Mouse (Mus musculus) embryonic facial prominence, embryonic 12.5 days (tissue): ENCODE results near the gene Cd300lf. TPM values are rescaled to one million over a fixed set of nuclear protein-coding genes. Genes with fewer than 3 reads are reported as not detected.

Source experiments
- ATAC-seq: fragments of 200-750 bp; cut with Nextera tagmentation; 2 replicates; pipeline ENCODE4 v1.8.0; 2017; ENCODE audit not compliant: insufficient number of reproducible peaks, insufficient read depth, low FRiP score, low TSS enrichment
- H3K27ac ChIP-seq: fragments of 300-500 bp; sonication (generic); 2 replicates; pipeline ENCODE4 v1.5.1; 2016; ENCODE audit warnings: mild to moderate bottlenecking
- H3K27me3 ChIP-seq: fragments of 300-500 bp; sonication (generic); 2 replicates; pipeline ENCODE4 v1.6.1; 2016; ENCODE audit warnings: mild to moderate bottlenecking, moderate library complexity
- H3K36me3 ChIP-seq: fragments of 300-500 bp; sonication (generic); 2 replicates; pipeline ENCODE4 v1.6.1; 2016; ENCODE audit warnings: mild to moderate bottlenecking
- H3K4me1 ChIP-seq: fragments of 300-500 bp; sonication (generic); 2 replicates; pipeline ENCODE4 v1.6.1; 2016
- H3K4me2 ChIP-seq: fragments of 300-500 bp; sonication (generic); replicated peaks from 2 replicates; pipeline ENCODE4 v1.6.1; 2016; ENCODE audit warnings: mild to moderate bottlenecking, moderate library complexity
- H3K4me3 ChIP-seq: fragments of 300-500 bp; sonication (generic); 2 replicates; pipeline ENCODE4 v1.5.1; 2016; ENCODE audit warnings: mild to moderate bottlenecking
- H3K9ac ChIP-seq: fragments of 300-500 bp; sonication (generic); 2 replicates; pipeline ENCODE4 v1.6.1; 2016; ENCODE audit warnings: mild to moderate bottlenecking, moderate library complexity
- H3K9me3 ChIP-seq: fragments of 300-500 bp; sonication (generic); 2 replicates; pipeline ENCODE4 v1.6.1; 2016; ENCODE audit warnings: mild to moderate bottlenecking, moderate library complexity
- WGBS: fragments of 180-500 bp; shearing (Covaris S2); methylation state at CpG from one replicate; pipeline ENCODE4 v1.1.7; 2016; 5-methylcytosine and 5-hydroxymethylcytosine counted together
- polyA plus RNA-seq: library from polyadenylated mRNA; unstranded; fragments of >200 nt; fragmentation: Nextera tagmentation; extraction: Ambion mirVana; gene quantifications from 2 replicates; pipeline ENCODE4 v1.2.1, GENCODE M21; 2016

The Cd300lf gene
- polyA plus RNA-seq: 0.28 TPM in 1 of 2 replicates, not detected in the other

GRCm38 (mm10) chr11:115133800-115134199 lies at the start of gene Cd300lf:
Gene Cd300lf, minus strand, starts transcription at chr11:115133992.
- H3K27ac ChIP-seq: no peak within 1 kb of the TSS
- H3K4me1 ChIP-seq: no peaks in the 10 kb centered on the region
- WGBS: 81% methylated on average over 8 of the region's 8 CpGs

DNA sequence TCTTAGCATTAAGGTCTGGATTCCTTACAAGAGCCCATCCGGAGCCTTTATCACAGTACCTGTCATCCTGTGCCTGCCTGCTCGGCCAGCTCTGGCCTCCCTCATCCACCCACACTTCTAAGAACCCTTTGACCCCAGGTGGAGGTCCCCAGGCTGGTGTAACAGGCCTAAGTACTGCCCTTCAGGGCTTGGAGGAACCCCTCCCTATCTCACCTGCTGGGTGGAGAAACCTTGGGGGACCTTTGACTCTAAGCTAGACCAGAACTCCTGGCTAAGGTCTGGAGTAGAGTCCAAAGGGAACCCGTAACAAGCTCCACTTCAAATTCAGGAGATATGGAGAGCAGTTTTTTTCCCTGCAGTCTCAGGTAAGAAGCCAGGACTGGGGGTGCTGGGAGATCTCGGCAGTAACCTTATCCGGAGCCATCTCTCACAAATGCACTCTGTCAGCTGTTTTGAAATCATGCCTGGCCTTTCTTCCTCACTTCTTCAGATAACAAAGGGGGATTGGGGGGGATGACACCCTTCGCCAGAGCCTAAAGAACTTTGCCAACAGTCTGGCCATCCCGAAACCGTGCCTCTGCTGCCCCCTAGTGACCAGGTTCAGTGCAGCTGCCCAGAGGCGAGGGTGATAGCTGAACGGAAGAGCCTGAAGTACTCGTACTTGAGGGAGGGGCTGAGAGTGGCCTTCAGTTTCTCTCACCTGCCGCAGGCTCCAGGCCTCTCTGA lies 48.3 kb upstream of the Cd300lf start:
- Histone ChIP-seq H3K36me3 (no peaks in the 10 kb centered on the region), H3K9me3 (no peaks in the 10 kb centered on the region), H3K27me3 (no peaks in the 10 kb centered on the region), H3K4me1 (peaks cover 21% of the 10 kb centered on the region), H3K4me3 (no peak overlapping the region), H3K4me2 (no peak overlapping the region), H3K9ac (no peak overlapping the region), H3K27ac (no peak overlapping the region)
- WGBS: 22% methylated on average over 12 of the region's 12 CpGs
- no peak for ATAC-seq

More at GRCm38 (mm10) chr11:115133800-115134199, at the start of gene Cd300lf:
- H3K4me3 ChIP-seq: no peak within 1 kb of the TSS
- no peaks in the 10 kb centered on the region for H3K9me3 ChIP-seq
- ATAC-seq: no peak
- H3K4me2 ChIP-seq: no peak within 1 kb of the TSS
- no peaks in the 10 kb centered on the region for H3K36me3 ChIP-seq
- H3K9ac ChIP-seq: no peak within 1 kb of the TSS
- H3K27me3 ChIP-seq: no peaks in the 10 kb centered on the region

GRCm38 (mm10) chr11:115179881-115180280 lies 46.1 kb upstream of the Cd300lf start:
- peaks cover 12% of the 10 kb centered on the region for H3K27me3 ChIP-seq
- H3K9ac ChIP-seq: no peak overlapping the region
- no peak overlapping the region for H3K4me2 ChIP-seq
- no peak overlapping the region for H3K27ac ChIP-seq
- no peaks in the 10 kb centered on the region for H3K36me3 ChIP-seq
- 78% methylated on average over 6 of the region's 6 CpGs for WGBS
- H3K4me1 ChIP-seq: peaks cover 33% of the 10 kb centered on the region
- no peaks in the 10 kb centered on the region for H3K9me3 ChIP-seq
- no peak for ATAC-seq
- no peak overlapping the region for H3K4me3 ChIP-seq

DNA sequence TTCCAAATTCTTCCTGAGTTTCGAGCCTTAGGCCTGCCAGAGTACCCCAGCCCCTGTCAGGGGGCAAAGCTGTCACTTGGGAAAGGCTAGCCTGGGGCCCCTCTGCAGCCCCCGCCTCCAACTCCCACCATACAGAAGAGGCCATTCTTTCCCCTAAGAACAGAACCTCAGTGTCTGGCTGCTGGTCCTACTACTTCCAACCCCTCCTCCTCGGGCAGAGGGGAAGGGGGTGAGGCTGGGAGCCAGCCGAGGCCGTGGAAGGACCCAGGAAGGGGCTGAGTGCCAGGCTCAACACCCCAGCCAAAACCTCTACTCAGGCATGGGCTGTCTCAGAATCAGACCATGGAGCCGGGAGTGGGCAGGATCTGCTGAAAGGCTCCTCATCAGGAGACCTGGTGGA lies 45.4 kb upstream of the Cd300lf start:
- no peak for ATAC-seq
- Histone ChIP-seq H3K36me3 (no peaks in the 10 kb centered on the region), H3K4me2 (no peak overlapping the region), H3K27ac (no peak overlapping the region), H3K9ac (no peak overlapping the region), H3K27me3 (peaks cover 19% of the 10 kb centered on the region), H3K4me3 (no peak overlapping the region), H3K4me1 (peaks cover 39% of the 10 kb centered on the region), H3K9me3 (no peaks in the 10 kb centered on the region)
- 46% methylated on average over 6 of the region's 6 CpGs for WGBS

- H3K4me2 ChIP-seq: no peak overlapping the region
- no peak overlapping the region for H3K27ac ChIP-seq
- peaks cover 24% of the 10 kb centered on the region for H3K27me3 ChIP-seq
- no peak overlapping the region for H3K9ac ChIP-seq
- 67% methylated on average over 2 of the region's 2 CpGs for WGBS
- no peaks in the 10 kb centered on the region for H3K36me3 ChIP-seq
- H3K4me1 ChIP-seq: peaks cover 43% of the 10 kb centered on the region
- H3K9me3 ChIP-seq: no peaks in the 10 kb centered on the region
- ATAC-seq: no peak
- no peak overlapping the region for H3K4me3 ChIP-seq
These were observed 45.0 kb upstream of the Cd300lf start for GRCm38 (mm10) chr11:115178766-115179165.

DNA sequence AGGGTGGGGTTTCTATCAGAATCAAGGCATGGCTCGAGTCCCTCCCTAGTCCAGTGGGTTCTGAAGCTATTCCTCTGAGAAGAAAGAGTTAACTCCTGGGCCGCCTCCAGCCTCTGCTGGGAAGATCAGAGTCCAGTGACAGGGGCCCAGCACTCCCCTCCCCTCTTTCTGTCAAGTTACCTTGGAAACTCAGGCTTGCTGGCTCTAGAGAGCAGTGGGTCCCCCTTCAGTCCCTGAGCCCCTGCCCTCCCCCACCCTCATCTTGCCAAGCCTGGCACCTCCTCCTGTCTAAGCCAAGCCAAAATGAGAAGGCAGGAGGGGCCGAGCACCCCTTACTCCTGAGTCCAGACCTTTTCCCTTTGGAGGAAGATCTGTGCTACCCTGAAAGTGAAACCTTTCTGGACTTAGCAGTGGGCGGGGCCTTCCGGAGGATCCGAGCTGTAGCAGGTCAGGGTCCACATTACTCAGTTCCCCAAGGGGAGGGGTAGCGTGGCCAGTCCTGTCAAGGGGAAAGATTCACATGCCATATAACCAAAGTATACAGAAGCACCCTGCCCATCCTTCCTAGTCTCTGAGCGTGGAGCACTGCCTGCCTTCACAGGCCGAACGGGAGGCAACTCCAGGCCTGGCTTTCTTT lies 43.9 kb upstream of the Cd300lf start:
- Histone ChIP-seq H3K36me3 (no peaks in the 10 kb centered on the region), H3K4me2 (peak overlapping the region; percentile 9; the same call in 1 of the 2 replicates), H3K4me1 (peaks cover 54% of the 10 kb centered on the region), H3K9me3 (no peaks in the 10 kb centered on the region), H3K27me3 (peaks cover 24% of the 10 kb centered on the region), H3K9ac (no peak overlapping the region), H3K4me3 (no peak overlapping the region), H3K27ac (0 out of 2 replicates have a peak overlapping the region, but pooled peaks have one; percentile 4)
- WGBS: 32% methylated on average over 10 of the region's 10 CpGs
- peak; percentile 8; the same call in 1 of the 2 replicates for ATAC-seq

DNA sequence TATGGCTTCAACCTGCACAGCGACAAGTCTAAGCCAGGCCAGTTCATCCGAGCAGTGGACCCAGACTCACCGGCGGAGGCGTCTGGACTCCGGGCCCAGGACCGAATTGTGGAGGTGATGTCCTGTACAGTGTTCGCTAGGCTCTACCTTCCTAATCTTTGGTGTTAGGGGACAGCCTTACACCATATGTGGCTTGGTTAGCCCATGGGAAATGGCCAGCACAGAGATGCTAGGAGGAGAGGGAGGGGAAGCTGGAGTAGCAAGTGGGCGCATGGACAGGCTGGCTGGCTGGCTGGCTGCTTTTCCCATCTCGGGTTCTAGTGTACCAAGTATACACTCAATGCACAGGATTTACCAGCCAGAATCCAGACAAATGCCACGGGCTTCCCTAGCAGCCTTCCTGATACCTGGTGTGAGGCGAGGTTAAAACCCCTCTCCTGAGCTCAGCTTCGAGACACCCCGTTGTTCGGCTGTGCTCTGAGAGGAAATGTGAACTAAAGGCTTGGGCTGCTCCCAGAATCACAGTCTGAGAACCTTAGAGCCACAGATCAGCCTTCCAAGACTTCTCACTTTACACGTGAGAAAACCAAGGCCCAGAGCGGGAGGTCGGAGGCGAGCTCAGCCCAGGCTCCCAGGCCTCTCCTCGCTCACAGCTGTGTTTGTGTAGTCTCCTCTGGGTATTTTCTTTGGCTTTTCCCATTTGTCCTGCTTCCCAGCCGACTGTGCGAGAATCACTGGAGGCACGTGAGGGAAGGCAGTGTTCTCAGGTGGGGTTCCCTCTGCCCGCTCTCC lies 42.8 kb upstream of the Cd300lf start:
- no peak overlapping the region for H3K4me3 ChIP-seq
- WGBS: 54% methylated on average over 24 of the region's 24 CpGs
- no peaks in the 10 kb centered on the region for H3K9me3 ChIP-seq
- H3K4me2 ChIP-seq: no peak overlapping the region
- H3K27me3 ChIP-seq: peaks cover 30% of the 10 kb centered on the region
- peaks cover 65% of the 10 kb centered on the region for H3K4me1 ChIP-seq
- peak overlapping the region; percentile 71 for H3K27ac ChIP-seq
- H3K36me3 ChIP-seq: no peaks in the 10 kb centered on the region
- no peak for ATAC-seq
- H3K9ac ChIP-seq: no peak overlapping the region

GRCm38 (mm10) chr11:115173549-115174339 lies 40.0 kb upstream of the Cd300lf start:
- no peaks in the 10 kb centered on the region for H3K9me3 ChIP-seq
- no peaks in the 10 kb centered on the region for H3K36me3 ChIP-seq
- 7% methylated on average over 16 of the region's 16 CpGs for WGBS
- ATAC-seq: 0 out of 2 replicates have a peak, but pooled peaks have one; percentile 10
- peaks cover 30% of the 10 kb centered on the region for H3K27me3 ChIP-seq
- H3K4me3 ChIP-seq: no peak overlapping the region
- H3K4me1 ChIP-seq: peaks cover 71% of the 10 kb centered on the region
- peak overlapping the region; percentile 70 for H3K27ac ChIP-seq
- H3K4me2 ChIP-seq: 0 out of 2 replicates have a peak overlapping the region, but pooled peaks have one; percentile 15
- 0 out of 2 replicates have a peak overlapping the region, but pooled peaks have one; percentile 30 for H3K9ac ChIP-seq

DNA sequence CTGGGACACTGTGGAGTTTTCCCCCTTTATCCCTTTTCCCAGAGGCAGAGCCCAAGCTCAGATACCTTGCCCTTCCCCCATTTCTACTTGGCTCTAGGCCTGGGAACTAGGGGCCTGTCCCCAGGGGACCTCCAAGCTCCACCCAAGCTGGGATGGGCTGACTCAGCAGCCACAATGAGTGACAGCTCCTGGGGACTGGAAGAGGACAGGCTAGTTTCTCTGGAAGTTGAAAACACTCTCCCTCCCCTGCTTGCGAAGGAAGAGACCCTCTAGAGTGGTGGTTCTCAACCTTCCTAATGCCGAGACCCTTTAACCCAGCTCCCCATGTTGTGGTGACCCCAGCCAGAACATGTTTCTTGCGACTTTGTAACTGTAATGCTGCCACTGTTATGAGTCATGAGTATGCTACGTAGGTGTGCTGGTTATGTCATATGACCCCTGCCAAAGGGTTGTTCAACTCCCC lies 39.1 kb upstream of the Cd300lf start:
- WGBS: 21% methylated on average over 4 of the region's 4 CpGs
- Histone ChIP-seq H3K36me3 (no peaks in the 10 kb centered on the region), H3K27ac (peak overlapping the region; percentile 67; the same call in 1 of the 2 replicates), H3K27me3 (peaks cover 32% of the 10 kb centered on the region), H3K4me3 (no peak overlapping the region), H3K4me1 (peaks cover 67% of the 10 kb centered on the region), H3K4me2 (peak overlapping the region; percentile 19; the same call in 1 of the 2 replicates), H3K9me3 (no peaks in the 10 kb centered on the region), H3K9ac (no peak overlapping the region)
- 0 out of 2 replicates have a peak, but pooled peaks have one; percentile 39 for ATAC-seq

DNA sequence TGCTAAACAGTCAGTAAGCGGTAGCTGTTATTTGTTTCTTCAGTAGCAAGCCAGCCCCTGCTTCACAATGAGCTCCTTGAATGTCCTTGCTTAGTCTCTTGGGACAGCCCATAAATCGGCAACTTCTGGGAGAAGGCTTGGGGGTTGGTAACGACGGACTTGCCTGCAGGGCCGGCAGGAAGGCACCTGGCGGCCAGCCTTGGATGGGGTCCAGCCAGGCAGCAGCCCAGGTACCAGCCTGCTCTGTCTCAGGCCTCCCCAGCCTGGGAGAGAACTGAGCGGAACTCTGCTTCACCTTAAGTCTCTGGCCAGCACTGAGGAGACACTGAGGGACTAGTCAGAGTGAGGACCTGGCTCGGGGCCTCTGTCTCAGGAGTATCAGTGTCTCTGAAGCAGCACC lies 37.3 kb upstream of the Cd300lf start:
- ATAC-seq: no peak
- H3K27me3 ChIP-seq: peaks cover 35% of the 10 kb centered on the region
- no peaks in the 10 kb centered on the region for H3K36me3 ChIP-seq
- no peak overlapping the region for H3K9ac ChIP-seq
- H3K9me3 ChIP-seq: no peaks in the 10 kb centered on the region
- H3K27ac ChIP-seq: 0 out of 2 replicates have a peak overlapping the region, but pooled peaks have one; percentile 26
- H3K4me3 ChIP-seq: no peak overlapping the region
- no peak overlapping the region for H3K4me2 ChIP-seq
- 33% methylated on average over 8 of the region's 8 CpGs for WGBS
- peaks cover 49% of the 10 kb centered on the region for H3K4me1 ChIP-seq

- no peak for ATAC-seq
- Histone ChIP-seq H3K27me3 (peaks cover 37% of the 10 kb centered on the region), H3K4me3 (no peak overlapping the region), H3K9me3 (no peaks in the 10 kb centered on the region), H3K4me1 (peaks cover 41% of the 10 kb centered on the region), H3K9ac (no peak overlapping the region), H3K27ac (no peak overlapping the region), H3K4me2 (no peak overlapping the region), H3K36me3 (no peaks in the 10 kb centered on the region)
- WGBS: 88% methylated on average over 4 of the region's 4 CpGs
These were observed 35.6 kb upstream of the Cd300lf start for GRCm38 (mm10) chr11:115169430-115169829.
